Mouse (Mus musculus) embryo, embryonic 10.5 days (tissue): Measurements from ENCODE around the gene Rhbdf2.
"Not testable (repeated sequence)": the region's sequence is repeated elsewhere in the genome, so short reads cannot be mapped to it uniquely, and the experiment has no call there.

Experiments
- DNase-seq: peaks from one replicate; pipeline ENCODE4 v3.0.0-alpha.2; 2015; ENCODE audit warnings: low spot score

The Rhbdf2 gene

DNA sequence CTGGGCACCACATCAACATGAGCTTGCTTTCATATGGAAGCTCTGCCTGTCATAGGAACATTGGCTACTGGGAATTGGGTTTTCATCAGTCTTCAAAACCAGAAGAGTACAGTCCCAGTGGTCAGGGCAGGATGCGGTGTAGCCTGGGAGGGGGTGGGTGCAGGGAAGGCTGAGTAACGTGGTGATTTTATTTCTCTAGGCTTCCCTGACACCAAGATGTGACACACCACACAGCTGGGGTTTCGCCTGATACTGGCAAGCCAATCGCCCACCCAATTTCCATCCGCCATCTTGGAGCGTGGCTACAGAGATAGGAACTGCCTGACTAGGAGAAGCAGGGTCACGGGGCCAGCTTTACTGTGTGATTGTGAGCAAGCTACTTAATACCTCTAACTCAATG is 8.2 kb downstream of the Rhbdf2 start:
- no peak for DNase-seq

- no peak for DNase-seq
Observed at GRCm38 (mm10) chr11:116617641-116618040, 9.2 kb downstream of the Rhbdf2 start.

DNA sequence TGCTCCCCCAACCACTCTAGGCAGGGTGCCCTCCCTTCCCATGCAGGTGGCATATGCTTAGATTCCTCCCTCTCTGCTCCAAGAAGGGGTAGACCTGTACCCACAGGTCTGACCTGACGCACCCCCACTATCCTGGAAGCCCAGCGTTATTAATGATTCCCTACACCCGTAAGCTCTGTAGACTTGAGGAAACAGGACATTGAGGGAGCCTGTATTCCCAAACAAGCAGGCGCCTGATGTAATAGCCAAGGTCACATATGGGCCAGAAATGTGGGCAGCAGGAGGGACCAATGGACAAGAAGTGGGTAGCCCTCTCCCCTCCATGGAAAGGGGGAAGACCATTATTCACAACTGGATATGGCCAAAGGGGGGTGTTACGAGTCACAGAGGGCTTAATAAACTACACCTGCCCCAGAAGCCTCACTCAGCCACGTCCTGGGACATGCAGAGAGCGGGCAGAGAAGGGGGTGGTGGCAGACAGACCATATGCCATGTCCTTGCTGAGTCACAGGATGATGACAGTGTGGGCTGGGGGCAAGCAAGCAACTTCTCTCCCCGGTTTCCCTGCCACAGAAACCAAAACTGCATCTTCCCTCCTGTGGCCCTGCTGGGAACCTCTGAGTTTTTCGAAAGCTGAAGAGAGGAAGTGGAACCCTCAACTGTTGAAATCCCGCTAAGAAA is 10.2 kb downstream of the Rhbdf2 start:
- DNase-seq: no peak

GRCm38 (mm10) chr11:116615735-116616437 is 10.9 kb downstream of the Rhbdf2 start:
- DNase-seq: no peak

- no peak for DNase-seq
Observed at GRCm38 (mm10) chr11:116613234-116613633, 13.6 kb downstream of the Rhbdf2 start.

DNA sequence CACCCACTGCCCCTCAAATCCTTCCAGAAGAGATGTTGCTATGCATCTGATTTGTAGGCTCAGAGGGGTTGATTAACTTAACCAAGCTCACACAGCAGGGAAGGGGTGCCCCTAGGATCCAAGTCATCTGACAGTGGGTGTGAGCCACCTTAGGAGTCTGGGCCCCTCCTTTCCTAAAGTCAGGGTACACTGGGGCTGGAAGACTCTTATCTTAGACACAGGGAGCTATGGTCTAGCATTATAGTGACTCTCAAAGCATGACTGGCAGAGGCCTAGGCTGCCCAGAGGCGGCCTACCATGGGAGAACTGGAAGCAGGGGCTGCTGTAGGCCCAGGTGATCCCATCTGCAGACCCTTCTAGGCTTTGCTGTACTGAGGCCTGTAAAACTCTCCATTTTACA is 14.3 kb downstream of the Rhbdf2 start:
- DNase-seq: no peak

DNA sequence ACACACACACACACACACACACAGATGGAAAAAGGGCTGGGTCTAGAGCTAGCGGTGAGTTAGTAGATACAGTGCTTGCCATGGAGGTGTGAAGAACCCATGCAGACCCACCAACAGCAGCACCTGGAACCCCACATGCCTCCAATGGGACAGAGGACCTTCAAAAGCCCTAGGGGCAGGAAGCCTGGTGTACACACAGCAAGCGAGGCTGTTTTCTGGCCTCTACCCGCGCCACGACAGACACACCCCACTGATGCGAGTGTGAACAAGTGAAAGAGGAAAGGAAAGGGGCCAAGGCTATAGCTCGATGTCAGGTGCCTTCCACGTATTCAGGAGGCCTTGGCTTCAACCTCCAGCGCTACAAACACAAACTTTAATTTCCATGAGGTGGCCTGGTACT is 14.9 kb downstream of the Rhbdf2 start:
- no peak for DNase-seq

DNA sequence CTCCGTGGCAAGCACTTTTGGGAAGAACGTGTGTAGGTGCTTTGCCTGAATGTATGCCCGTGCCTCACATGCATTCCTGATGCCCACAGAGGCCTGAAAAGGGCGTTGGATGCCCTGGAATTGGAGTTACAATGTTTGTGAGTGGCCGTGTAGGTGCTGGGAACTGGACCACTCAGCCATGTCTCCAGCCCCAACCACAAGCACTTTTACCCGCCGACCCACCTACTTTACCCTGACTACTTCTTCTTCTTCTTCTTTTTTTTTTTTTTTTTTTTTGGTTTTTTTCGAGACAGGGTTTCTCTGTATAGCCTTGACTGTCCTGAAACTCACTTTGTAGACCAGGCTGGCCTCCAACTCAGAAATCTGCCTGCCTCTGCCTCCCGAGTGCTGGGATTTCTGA is 15.7 kb downstream of the Rhbdf2 start:
- not testable (repeated sequence) for DNase-seq

- DNase-seq: no peak
Observed at GRCm38 (mm10) chr11:116609965-116610630, 16.7 kb downstream of the Rhbdf2 start.

DNA sequence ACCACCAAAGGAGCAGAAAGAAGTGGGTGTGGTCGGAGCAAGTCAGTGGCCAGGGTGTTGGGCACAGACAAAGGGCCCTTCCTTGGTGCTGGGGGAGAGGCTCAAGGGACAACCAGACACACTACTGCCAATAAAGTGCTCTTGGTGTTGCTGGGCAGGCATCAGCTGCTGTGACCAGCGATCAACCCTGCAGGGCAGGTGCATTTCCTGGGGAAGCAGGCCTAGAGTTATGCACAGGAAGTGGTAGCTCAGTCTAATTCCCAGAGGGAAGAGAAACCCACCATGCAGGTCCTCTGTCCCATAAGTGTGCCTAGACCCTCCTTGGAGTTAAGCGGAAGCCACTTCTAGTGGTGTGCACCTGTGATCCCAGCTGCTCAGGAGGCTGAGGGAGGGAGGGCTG is 19.1 kb downstream of the Rhbdf2 start:
- DNase-seq: no peak

DNA sequence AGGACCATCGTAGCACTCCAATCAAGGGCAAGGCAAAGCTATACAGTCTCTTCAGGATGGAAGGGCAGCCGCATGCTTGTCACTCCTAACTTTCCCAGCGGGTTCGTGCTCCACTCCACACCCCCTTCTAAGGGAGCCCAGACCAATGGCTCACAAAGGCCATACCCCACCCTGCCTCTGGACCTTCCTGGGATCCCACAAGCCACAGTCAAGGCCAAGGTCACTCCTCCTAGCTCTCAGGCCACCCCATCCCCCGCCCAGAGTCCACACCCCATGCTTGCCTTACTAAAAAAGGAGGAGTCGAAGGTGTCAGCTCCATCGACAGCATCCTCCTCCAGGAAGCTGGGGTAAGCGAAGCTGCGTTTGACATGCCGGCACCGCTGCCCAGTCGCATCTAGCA is 22.7 kb downstream of the Rhbdf2 start:
- no peak for DNase-seq

DNA sequence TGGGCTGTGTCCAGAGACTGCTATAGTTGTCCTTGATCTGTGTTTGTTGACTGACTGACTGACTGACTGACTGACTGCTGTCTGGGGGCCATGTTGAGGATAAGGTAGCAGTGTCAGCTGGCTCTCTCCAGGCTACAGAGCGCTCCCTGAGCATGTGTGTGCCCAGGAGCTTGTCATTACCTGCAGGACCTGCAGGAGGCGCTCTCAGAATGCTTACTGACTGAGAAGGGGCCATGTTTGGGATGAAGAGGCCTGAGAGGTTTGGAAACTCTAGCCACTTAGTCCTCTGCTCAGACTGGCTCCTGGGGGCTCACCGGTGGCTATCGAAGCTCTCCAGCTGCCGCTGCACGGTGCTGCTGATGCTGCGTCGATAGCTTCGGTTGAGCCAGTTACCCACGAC is 23.5 kb downstream of the Rhbdf2 start:
- DNase-seq: no peak

DNA sequence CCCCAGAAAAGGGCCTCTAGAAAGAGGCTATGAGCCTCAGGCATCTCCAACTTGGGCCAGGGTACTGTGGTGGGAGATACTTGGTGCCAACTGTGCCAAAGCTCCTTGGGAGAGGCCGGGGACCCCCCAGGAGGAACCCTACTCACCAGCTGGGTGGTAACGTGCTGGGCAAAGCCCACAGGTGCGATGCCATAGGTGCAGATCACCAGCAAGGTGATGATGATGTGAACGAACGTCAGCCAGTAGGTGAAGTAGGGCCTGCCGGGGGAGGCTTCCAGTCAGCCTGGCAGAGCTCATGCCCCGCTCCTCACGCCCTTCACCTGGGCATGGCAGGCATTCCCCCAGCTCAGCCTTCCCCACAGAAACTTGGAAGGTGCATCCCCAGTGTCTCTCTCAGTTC is 24.8 kb downstream of the Rhbdf2 start:
- no peak for DNase-seq

DNA sequence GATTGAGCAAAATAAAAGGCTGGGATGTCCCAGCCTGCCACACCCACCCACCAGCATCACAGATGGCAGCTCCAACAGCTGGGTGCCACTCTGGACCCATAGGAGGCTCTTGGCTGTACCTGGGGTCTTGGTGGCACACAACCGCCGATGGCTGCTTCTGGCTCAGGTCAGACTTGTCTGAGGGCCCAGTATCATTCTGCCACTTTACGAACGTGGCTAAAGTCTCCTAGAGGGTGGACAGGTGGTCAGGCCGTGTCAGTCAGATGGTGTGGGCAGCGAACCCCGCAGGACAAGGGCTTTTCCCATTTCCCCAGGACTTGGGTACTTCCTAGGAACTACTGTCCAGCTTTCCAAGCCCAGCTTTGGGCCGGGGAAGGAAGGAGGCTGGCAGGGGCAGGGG is 25.7 kb downstream of the Rhbdf2 start:
- DNase-seq: no peak

- DNase-seq: no peak
Observed at GRCm38 (mm10) chr11:116599230-116599629, 27.6 kb downstream of the Rhbdf2 start.

DNA sequence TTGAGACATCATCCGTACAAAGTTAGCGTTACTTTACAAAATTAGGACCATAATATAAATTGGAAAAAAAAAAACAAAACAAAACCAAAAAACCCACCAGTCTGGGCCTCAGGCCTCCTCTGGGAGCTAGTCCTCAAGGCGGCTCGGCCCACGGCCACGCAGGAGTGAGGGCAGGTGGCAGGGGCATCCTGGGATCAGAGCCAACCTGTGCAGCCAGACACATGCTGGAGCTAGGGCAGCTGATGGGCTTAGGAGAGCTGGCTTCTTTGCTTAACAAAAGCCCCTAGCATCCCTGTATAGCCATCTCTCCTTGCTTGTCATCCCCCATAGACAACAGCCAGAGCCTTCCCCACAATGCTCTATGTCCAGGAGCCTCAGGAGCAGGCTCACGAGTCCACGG is 28.6 kb downstream of the Rhbdf2 start:
- DNase-seq: no peak

GRCm38 (mm10) chr11:116596766-116597165 is 30.1 kb downstream of the Rhbdf2 start:
- no peak for DNase-seq

- no peak for DNase-seq
Observed at GRCm38 (mm10) chr11:116593345-116593744, 33.5 kb downstream of the Rhbdf2 start.

DNA sequence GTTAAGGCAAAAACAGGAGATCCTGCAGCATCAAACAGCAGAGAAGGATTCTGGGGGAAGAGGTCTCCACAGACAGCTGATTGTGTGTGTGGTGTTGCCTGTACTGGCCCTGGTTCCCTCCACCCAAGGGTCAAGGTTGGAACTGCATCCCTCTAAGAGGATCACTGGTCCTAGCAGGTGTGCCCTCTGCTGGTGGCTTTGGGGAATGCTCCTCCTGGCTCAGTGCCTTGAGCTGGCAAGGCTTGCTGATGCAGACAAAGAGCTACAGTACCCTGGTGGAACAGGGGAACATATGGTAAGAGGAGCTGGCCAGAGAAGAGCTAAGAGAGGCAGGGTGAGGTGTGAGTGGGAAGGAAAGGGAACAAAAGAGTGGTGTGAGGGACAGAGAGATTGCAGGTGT is 34.4 kb downstream of the Rhbdf2 start:
- peak; percentile 97 for DNase-seq

GRCm38 (mm10) chr11:116591621-116592020 is 35.2 kb downstream of the Rhbdf2 start:
- no peak for DNase-seq

DNA sequence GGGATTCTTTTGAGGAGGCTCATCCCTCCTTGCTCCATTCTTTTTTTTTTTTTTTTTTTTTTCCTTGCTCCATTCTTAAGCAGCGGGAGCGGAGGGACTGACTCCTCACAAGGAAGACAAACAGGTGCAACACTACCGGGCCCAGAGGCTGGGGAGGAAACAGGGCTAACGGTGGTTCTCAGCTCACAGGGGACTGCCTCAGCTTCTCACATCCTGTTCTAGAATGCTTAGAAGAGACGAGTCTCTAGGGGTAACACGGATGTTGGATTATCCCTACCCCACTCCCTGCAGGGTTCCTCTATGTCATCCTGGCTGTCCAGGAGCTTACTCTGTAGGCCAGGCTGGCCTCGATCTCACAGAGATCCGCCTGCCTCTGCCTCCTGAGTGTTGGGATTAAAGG is 37.2 kb downstream of the Rhbdf2 start:
- no peak for DNase-seq

DNA sequence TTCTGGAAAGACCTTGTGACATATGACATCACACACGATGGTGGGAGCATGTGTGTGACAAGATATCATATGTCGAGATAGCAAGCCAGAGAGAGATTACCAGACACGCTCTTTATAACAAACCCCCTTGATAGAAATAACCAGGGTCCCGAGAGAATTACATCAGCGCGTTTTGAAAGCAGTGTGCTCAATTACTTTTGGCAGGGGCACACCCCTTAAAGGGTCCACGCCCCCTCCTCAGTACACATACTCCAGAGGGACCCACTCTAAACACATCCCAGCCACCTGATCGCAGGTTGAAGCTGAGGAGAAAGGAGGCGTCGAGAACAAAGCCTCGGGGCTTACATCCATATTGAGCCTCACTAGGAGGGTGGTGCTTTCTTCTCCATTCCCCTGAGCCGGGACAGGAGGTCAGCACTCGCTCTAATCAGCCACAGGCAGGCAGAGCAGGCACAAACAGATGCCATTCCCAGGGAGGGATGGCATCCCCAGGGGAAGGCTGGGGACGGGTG is 37.7 kb downstream of the Rhbdf2 start:
- DNase-seq: no peak
